Mouse (Mus musculus) ovary, postnatal 14 days (tissue): ENCODE measurements around the gene Hist2h2ac.
"Not testable (repeated sequence)": the region's sequence is repeated elsewhere in the genome, so short reads cannot be mapped to it uniquely, and the experiment has no call there.

Source experiments
- DNase-seq: peaks from one replicate; pipeline ENCODE4 v3.0.0; 2022; ENCODE audit warnings: low spot score

Hist2h2ac gene

GRCm38 (mm10) chr3:96180727-96181477 lies 39.8 kb downstream of the Hist2h2ac start, which contains the start of gene Sv2a:
Sv2a (plus strand) TSS chr3:96181151.
- no peak for DNase-seq

DNA sequence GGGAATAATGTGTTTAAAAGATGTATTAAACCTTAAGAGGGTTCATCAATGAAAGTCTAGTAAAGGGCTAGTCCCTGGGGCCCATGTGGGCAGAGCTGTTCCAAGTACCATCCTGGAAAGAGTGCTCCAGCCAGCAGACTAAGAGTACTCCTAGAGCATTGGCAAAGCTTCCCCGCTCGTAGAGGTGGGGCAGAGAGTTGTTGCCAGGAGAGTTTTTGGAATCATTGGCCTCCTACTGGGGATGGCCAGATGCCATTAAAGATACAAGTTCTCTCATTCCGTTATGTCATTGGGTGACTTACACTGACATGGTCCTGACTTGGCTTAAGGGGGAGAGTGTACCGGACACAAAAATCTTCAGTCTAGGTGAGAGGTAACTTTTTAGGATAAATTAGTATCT lies 41.1 kb downstream of the Hist2h2ac start:
- no peak for DNase-seq

DNA sequence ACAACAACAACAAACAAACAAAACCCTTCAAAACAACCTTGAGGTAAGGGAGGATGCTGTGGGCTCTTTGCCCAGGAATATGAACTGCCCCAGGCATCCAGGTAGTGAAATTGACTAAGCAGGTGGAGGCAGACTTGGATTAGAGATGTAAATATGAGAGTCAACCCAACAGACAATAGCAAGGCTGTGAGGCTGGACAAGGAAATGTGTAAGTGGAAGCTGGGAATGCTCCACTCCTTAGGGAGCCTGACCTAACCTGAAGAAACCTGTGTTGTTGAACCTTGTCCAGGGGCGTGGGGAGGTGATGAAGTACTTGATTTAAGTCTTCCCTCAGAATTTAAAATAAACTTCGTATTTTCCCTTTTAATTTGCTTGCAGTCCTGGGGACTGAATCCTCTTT lies 41.8 kb downstream of the Hist2h2ac start:
- DNase-seq, result no peak

- no peak for DNase-seq
These were observed 42.3 kb downstream of the Hist2h2ac start for GRCm38 (mm10) chr3:96178427-96178826.

- no peak for DNase-seq
These were observed 45.4 kb downstream of the Hist2h2ac start for GRCm38 (mm10) chr3:96175251-96175650.

- DNase-seq, result not testable (repeated sequence)
These were observed 46.6 kb downstream of the Hist2h2ac start for GRCm38 (mm10) chr3:96174042-96174441.

DNA sequence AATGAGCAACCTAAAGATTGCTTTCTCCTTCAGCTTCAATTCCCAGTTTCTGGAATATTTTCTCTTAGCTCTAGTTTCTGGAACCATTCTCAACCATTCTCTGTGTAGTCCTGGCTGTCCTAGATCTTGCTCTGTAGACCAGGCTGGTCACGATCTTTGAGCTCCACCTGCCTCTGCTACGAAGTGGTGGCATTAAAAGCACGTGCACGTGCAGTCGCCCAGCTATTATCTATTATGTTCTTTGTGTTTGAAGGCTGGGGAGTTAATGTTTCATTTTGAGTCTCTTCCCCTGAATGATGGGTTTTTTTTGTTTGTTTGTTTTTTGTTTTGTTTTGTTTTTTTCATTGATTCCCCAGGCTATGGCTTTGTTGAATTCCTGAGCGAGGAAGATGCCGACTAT lies 47.5 kb downstream of the Hist2h2ac start:
- no peak for DNase-seq

DNA sequence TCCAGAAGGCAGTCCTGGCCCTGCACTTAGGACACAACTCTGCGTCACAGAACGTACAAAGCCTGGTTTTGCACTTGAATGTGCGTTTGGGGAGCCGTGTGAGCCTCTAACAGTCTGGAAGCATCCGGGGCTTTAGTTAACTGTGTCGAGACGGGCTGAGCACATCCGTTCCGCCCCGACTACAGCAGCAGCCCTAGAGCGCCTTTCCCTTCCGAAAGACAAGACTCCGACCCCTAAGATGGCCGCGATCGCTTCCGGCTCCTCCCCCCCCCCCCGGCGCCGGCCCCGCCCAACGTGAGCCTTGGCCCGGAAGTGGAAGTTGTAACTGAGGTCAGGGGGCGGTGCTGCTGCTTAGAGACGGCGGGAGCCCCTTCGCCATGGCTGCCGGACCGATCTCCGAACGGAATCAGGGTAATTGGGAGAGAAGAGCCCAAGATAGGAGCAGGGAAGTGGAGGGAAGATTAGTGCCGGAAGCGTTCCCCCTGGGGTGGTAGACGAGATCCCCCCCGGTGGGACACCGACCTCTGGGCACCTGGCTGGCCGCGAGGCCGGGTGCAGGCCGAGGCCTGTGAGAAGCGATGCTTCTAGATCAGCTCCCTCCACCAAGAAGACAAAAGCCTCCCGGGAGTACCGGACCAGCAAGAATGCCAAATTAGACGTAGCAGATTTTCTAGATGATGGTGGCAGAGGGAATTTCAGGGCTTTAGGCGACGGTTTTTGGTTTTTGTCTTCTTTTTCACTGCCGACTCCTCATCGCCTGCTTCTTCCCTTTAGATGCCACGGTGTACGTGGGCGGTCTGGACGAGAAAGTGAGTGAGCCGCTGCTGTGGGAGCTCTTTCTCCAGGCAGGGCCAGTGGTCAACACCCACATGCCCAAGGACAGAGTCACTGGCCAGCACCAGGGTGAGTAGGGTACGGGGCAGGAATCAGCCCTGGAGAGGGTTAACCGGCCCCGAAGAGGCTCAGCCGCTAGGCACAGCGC lies 48.2 kb downstream of the Hist2h2ac start, which contains the start of gene Sf3b4:
TSS of gene Sf3b4 (plus strand) at position 136 of the 982 bp plus-strand sequence.
- peak; percentile 72 for DNase-seq

DNA sequence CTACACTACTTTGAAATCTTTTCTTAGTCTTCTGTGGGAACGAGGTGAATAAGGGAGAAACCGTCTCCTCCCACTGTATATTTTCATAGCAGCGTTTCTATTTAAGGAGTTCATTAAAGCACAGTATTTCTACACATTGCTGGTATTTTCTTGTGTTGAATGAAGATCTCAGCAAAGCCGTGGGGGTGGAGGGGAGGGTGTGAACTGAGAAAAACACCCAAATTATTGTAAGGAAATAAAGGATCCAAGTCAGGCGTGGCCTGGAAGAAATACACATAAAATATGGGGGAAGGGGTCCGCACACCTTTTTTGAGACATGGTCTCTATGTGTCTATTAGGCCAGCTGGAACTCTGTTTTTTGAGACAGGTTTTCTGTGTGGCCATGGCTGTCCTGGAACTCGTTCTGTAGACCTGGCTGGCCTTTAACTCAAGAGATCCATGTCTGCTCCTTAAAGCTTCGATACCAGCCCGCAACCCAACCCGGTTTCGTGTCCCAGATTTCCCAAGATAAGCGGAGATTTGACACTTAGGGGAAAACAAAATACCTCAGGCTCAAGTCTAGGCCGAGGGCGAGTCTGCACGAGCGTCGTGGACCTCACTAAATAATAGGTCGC lies 49.0 kb downstream of the Hist2h2ac start:
- DNase-seq, result peak; percentile 31

- no peak for DNase-seq
These were observed 49.6 kb downstream of the Hist2h2ac start for GRCm38 (mm10) chr3:96170976-96171545.
